Mouse (Mus musculus) liver, adult 2 months (tissue): ENCODE data around the gene 1700025B11Rik.

Source experiments
- CTCF ChIP-seq: fragments of 200-500 bp; IDR thresholded peaks from 2 replicates; pipeline ENCODE4 v1.5.1; 2011; ENCODE audit warnings: low read depth, low read length, control low read depth
- POLR2A ChIP-seq: fragments of 200-500 bp; IDR thresholded peaks from 2 replicates; pipeline ENCODE4 v1.6.1; 2011; ENCODE audit warnings: low read length, control low read depth; ENCODE audit not compliant: insufficient read depth; ENCODE audit errors: extremely low read depth

- TF ChIP-seq CTCF (no peak), POLR2A (no peak)
Observed at GRCm38 (mm10) chr15:77533216-77533615, 28.5 kb downstream of the 1700025B11Rik start, which contains the start of gene Apol7c.
